Mouse (Mus musculus): Measurements from ENCODE around the gene 1700102P08Rik. TPM values are rescaled to one million over a fixed set of nuclear protein-coding genes. Genes with fewer than 3 reads are reported as not detected.
A peak's percentile ranks its signal among the peaks of the same experiment; 100 is the strongest.

1700102P08Rik gene
- total RNA-seq, 2 experiments from 2014 or later = 0.73 to 0.78 TPM

DNA sequence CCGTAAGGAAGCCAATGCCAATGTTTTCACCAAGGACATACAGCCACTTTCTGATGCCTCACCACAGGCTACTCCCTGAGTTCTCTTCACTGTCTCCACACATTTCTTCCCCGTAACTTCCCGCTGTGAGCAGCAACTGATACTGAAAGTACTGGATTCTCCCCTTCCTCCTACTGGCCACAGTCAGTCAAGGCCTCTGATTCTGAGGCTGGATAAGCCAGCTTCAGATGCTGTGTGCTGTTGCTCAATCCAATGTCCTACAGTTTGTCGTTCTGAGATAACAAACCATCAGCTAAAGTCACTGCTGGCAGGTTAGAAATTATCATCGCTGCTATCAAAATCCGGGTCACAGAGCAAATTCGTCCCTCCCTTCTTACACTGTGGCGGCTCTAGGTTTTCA is 11.8 kb downstream of the 1700102P08Rik start:
- DNase-seq (ENCODE audit: low spot score) = no peak
- intact Hi-C loops (cut with DNase I) = no loop called here

DNA sequence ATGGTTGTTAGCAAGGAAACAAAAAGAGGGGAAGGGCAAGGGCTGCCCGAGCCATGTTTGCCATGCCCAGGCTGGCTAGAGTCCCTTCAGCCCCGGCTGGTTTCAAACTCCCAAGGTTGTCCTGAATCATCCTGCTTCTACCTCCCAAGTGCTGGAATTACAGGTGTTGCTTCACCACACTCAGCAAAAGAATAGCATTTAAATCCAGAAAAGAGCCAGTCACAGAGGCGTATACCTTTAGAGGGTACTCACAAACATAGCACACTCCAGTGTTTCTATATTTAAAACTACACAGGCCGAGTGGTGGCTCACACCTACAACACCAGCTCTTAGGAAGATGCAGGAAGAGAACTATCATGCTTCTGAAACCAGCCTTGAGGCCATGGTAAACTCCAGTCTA is 16.9 kb downstream of the 1700102P08Rik start:
- intact Hi-C loops (cut with DNase I) = no loop called here

DNA sequence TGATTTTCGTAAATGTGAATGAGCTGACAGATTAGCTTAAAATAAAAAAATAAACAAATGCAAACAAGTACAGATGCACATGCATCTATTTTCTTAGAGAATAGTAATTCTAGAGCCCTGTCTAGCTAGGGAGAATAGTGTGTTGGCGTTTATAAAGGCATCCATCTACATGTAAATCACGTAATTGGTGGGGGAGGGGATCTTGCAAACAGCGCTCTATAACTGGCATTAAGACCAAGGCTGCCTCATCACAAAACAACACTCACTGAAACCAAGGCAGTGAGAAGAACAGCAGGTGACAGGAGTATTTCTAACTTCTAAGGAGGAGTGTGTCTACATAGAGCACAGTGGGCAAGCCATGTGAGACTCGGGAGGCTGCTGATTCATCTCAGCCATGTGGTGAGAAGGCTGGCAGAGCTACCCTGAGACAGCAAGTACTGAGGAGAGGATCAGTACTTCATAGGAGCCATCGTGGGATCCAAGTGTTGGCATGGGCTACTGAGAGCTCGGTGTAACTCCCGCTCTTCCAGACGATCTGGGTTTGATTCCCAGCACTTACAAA is 18.9 kb downstream of the 1700102P08Rik start:
- intact Hi-C loops (cut with DNase I) = no loop called here
- no peak for DNase-seq (ENCODE audit: low spot score)

More for the DNA sequence above, 16.9 kb downstream of the 1700102P08Rik start:
- DNase-seq (ENCODE audit: low spot score) = no peak

DNA sequence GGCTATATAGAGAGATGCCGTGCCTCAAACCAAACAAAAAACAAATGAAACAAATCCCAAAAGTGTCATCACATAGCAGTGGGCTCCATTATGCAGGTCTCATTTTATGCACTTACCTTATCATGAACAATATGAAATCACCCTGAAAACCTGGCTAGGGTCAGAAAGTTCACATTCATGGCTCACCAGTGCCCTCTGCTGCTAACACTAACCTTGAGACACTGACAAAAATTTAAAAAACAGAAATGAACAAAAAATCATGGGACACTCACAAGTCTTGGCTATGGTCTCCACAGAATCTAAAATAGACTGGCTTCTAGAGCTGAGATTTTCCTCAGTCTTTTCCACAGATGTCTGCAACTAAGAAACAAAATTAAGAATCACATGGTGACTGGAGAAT is 19.6 kb downstream of the 1700102P08Rik start:
- intact Hi-C loops (cut with DNase I) = no loop called here
- no peak for DNase-seq (ENCODE audit: low spot score)

DNA sequence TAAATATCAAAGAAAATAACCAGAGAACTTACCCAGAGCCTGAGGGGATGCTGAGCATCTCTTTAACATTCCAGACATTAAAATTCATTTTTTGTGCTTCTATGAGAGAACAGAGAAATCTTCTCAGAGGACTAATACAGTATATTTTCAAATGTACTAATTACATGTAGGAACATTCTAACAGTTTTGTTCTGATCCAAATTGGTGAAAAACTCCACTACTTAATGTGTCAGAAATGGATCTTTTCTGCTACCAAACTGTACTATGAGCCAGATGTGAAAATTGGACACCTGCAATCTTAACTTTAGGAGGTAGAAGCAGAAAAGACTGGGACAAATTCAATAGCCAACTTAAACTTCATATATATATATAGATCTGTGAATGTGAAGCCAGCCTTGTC is 35.8 kb downstream of the 1700102P08Rik start, which contains the start of gene Ccdc36:
Ccdc36 (minus strand) TSS at position 101 of the 400 bp plus-strand sequence.
- DNase-seq (ENCODE audit: low spot score) = no peak
- intact Hi-C loops (cut with DNase I) = no loop called here

DNA sequence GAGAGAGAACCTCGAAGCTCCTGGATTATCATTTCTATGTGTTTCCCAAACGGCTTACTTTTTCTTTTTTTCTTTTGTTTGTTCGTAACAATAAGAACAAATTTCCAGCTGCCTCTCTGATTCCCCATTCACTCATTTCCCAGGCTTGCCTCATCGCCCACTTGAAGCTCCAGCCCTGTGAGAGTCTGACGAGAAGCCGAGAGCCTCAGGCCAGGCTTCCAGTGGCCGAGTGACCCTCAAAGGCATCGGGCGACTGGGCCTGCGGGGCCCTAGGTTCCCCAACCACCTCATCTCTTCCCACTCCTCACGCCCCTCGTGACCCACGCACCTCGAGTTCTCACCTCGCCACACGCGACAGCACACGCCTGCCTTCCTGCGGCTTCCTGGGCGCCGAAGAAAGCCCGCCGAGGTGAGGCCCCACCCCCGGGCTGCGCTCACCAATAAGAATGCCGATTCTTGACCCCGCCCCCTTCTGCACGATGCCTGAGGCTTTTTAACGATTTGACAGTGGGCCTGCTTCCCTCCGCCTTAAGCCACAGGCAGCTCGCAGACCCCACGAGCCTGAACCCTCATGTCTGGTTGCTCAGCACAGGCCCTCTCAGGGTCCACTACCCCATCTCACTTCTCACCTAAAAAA is 38.9 kb downstream of the 1700102P08Rik start:
- DNase-seq (ENCODE audit: low spot score) = no peak
- intact Hi-C loops (cut with DNase I) = no loop called here

DNA sequence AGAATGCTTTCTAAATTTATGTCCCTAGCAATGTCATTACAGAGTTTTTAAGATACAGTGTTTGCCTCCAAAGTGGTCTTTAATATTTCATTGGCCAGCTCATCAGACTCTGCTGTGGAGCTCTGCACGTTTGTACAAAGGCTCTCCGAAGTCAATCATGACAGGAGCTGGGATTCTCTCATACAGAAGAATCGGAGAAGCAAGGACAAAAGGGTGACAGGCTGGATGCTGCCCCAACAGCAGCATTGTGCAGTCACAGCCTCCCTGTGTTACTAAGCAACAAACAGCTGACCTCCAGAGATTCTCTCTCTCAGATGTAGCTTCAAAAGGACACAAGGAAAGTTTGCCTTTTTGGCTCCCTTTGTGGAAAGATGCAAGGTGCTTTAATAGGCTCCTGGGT is 43.6 kb downstream of the 1700102P08Rik start, which contains the start of gene BC048562:
BC048562 (plus strand) TSS at position 301 of the 400 bp plus-strand sequence.
- no peak for DNase-seq (ENCODE audit: low spot score)
- intact Hi-C loops (cut with DNase I) = no loop called here

DNA sequence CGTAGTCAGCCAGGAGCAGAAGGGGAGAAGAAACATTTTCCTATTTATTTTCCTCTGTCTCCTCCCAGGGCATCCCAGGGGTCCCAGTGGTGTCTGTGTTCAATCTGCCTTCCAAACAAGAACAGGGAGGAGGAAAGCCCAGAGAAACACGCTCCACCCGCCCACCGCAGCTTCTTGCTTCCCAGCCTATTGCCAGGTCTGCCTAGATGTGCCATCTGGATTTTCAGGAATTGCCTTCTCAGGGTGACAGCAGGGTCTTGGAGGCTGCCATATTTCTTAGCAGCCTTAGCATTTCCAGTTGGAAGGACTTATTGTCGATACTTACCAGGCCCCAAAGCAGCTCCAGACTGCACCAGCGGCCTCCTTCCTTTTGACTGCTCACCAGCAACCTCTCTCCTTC is 46.6 kb downstream of the 1700102P08Rik start:
- no peak for DNase-seq (ENCODE audit: low spot score)
- intact Hi-C loops (cut with DNase I) = no loop called here

DNA sequence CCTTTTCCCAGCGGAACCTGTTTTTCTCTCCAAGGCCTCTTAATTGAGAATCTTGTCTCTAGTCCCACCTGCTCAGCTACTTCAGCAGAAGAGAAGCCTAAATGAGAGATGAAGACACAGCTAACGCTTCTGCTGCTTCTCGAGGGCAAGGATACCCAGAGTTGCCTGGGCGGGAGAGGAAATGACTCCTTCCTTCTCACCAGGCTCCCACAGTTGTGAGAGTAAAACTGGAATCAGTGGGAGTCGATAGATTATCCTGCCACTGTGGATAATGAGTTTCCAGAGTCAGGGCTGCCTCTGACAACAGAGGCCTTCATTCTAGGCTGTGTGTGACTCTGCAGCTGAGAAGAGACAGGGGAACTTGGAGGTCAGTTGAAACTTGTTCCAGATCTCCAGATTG is 47.9 kb downstream of the 1700102P08Rik start:
- no peak for DNase-seq (ENCODE audit: low spot score)
- intact Hi-C loops (cut with DNase I) = no loop called here

DNA sequence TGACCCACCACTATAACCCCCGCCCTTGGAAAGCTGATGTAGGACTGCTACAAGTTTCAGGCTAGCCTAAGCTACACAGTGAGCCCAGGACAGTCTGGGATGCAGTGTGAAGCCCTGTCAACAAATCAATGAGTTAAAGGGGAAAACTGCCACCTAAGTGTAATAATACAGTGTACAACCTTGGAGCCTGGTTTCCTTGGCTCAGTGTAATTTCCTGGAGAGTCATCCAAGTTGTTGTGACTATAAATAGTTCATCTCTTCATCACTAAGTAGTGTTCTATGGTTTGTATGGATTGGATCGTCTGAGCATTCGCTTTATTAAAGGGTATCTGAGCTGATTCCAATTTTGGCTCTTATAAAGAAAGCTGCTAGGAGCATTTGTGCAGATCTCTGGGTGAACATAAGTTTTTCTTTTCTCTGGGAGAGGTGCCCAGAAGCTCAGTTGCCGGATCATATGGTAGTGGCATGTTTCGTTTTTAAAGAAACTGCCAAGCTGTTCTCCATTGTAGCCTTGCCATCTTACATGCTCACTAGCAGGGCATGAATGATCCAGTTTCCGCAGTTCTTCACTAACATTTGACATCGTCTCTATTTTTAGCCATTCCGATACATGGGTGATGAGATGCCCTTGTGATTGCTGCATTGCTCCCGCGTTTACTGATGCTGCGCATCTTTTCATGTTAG is 48.8 kb downstream of the 1700102P08Rik start:
- intact Hi-C loops (cut with DNase I) = no loop called here
- DNase-seq (ENCODE audit: low spot score) = no peak

DNA sequence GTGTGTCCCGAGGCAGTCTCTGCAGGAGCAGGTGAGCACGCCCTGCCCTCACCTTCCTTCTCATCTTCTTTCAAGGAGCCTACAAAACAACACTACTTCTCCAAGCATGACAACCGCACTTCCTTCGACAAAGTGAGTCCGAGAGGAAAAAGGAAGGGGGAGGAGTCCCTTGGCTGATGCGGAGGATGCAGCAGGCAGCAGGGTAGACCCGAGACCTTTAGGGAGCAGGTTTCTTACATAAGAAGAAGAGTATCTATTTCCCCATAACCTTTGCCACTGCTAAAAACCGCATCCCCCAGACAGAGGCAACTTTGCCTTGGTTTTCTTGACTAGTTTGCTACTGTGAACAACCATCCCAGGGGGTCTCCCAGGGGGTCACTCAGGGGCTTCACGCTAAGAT is 52.5 kb downstream of the 1700102P08Rik start:
- DNase-seq (ENCODE audit: low spot score) = no peak
- intact Hi-C loops (cut with DNase I) = no loop called here

DNA sequence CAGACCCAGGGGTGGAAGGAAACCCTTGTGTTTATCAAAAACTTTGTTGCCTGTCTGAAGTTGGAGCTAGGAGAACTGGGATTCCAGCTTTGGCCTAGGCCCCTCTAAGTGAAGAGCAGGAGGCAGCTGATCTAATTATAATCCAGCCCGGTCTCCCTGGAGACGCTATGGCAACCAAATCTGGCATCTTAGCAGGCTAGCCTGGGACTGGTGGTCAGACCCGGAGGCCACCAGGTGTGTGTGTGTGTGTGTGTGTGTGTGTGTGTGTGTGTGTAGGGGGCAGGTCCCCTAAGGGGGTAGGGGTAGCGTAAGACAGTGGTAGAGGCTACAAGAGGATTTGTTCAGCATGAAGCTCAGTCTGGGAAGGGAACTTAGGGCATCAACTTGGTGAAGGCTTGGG is 57.3 kb downstream of the 1700102P08Rik start:
- intact Hi-C loops (cut with DNase I) = loop anchor here (5.0 kb wide), 1 partner anchor 53 kb away; no protein-coding TSS in a partner anchor
- DNase-seq (ENCODE audit: low spot score) = no peak

DNA sequence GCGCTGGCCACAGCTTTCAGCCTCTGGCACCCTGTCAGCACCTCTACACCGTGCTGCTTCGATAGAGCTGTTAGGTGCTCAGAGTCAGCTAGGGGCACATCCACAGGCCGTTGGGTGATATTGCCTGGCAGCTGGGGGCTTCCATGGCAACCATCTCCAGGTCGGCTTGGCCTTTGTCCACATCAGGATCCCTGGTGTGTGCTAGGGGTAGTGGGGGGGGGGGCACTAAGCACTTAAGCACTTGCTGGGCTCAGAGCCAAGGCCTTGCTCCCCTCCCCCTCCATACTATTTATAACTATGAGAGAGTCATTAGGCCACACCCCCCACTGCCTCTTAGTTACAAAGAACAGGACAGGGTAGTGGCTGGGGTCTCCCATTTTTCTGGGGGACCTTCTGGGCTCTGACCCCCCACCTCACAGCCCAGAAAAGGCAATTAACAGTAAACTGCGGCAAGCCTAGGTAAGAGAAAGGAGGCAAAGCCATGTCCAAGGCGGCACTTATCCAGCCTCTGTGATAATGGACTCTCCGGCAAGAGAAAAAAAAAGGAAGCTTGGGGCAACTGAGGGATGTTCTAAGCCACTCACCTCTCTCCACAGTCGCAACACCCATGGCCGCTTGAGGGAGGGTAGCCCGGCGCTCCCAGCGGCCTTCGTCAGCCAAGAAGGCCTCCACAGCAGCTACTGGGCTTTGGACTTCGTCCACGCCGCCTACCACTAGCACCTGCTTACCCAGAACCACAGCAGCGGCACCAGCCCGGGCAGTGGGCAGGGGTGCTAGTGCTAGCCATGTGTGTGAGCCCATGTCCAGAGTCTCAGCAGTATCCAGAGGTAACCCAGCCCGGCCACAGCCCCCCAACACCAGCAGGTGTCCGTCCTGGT is 57.9 kb downstream of the 1700102P08Rik start:
- intact Hi-C loops (cut with DNase I) = loop anchor here (5.0 kb wide), 1 partner anchor 53 kb away; no protein-coding TSS in a partner anchor
- DNase-seq (ENCODE audit: low spot score) = no peak

DNA sequence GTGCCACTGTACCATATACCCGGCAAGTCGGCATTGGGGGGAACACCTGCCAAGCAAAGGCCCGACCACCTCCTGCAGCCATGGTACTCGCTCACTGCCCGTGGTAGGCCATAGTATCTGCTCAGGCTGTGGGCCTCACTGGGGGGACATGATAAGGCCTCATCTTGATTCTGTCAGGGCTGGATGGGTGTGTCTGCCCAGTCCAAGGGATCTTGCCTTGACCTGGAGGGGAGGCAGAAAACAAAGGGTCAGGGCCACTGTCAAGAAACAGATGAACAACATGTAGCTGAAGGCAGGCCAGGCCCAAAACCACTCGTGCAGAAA is 58.5 kb downstream of the 1700102P08Rik start:
- intact Hi-C loops (cut with DNase I) = loop anchor here (5.0 kb wide), 1 partner anchor 54 kb away; no protein-coding TSS in a partner anchor
- DNase-seq (ENCODE audit: low spot score) = no peak

DNA sequence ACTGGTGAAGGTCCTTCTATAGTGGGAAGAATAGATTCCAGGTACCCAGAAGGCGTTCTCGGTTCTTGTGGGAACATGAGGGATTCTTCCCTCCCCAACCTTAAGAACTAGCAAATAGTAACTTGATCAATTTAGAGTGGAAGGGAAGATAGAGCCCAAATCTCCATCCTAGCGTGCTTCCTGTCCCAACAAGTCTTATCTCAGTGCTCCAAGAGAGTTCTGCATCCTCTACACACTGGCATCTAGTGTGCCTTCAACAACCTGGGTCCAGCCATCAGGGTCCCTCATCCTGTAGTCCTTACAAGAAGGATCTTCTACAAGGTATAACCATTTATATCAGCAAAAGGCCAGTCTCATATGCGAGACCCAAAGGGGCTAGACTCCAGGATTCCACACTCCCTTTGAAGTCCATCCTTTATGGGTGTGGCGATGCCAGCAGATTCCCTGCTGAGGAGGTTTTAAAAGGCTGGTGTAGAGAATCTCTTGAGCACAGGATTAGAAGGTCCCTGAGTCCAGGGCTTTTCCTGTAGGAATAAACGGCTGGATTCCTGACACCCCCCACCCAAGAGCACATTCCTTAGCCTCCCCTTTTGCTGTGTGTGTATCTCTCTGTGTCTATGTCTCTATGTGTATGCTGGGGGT is 59.0 kb downstream of the 1700102P08Rik start:
- no peak for DNase-seq (ENCODE audit: low spot score)
- intact Hi-C loops (cut with DNase I) = loop anchor here (5.0 kb wide), 1 partner anchor 54 kb away; no protein-coding TSS in a partner anchor

DNA sequence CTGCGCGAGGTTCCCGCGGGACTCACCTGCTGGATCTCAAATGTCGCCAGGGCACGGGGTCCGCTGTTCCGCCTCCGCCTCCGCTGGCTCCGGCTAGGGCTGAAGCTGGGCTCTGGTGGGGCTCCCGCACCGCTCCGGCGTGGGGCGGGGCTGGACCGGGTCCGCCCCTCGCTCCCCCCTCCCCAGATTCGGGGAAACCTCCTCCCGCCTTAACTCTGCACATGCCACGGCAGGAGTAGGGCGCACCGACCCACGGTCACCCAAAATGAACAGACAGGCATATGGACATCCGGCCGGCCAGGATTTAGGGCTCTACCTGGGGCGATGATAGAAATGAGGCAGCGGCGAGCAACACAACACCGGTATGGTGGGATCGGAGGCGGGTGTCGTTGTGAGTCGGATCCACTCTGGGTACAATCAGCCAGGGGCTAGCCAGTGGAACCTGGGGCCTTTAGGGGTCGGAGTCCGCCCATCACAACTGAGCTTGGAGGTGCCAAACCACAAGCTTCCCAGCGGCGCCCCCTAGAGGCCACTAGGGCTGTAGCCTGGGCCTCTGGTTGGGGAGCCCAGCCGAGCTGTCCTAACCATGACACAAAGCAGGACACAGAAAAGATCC is 59.8 kb downstream of the 1700102P08Rik start:
- intact Hi-C loops (cut with DNase I) = loop anchor here (5.0 kb wide), 1 partner anchor 55 kb away; no protein-coding TSS in a partner anchor
- peak; percentile 68 for DNase-seq (ENCODE audit: low spot score)

DNA sequence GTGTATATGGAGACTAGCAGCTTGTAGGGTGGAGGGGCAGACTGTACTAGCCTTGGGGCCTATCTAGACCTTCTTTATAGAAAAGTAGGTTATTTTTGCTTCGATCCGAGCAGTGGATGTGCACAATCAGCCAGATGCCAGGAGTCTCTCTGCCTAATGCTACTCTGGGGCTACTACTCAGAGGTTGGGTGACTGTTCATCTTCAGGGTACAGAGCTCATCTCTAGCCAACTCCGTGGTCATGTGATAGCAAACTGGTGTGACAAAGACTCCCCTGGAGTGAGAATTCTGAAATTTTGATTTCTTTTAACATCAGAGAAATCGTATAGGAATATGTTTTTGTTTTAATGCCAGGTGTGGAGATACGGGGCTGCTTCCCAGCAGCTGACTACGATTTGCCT is 60.3 kb downstream of the 1700102P08Rik start:
- DNase-seq (ENCODE audit: low spot score) = no peak
- intact Hi-C loops (cut with DNase I) = loop anchor here (5.0 kb wide), 1 partner anchor 56 kb away; no protein-coding TSS in a partner anchor

DNA sequence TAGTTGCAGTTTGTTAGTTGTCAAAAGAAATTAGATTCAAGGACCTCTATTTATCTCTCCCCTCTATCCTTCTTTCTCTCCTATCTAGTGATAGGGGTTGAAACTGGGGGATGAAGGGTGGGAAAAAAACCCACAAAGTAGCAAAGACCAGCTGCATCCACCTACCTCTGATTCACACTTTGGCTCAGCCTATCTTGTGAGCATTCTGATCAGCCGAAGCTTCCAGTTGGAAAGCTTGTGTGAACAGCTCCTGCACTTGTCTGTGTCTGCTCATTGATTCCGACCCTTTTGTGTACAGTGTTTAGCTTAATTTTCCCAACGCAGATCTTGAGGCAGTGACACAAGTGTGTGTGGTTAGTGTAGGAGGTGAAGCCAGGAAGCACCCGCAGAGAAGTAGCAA is 60.9 kb downstream of the 1700102P08Rik start:
- intact Hi-C loops (cut with DNase I) = loop anchor here (5.0 kb wide), 1 partner anchor 56 kb away; no protein-coding TSS in a partner anchor

DNA sequence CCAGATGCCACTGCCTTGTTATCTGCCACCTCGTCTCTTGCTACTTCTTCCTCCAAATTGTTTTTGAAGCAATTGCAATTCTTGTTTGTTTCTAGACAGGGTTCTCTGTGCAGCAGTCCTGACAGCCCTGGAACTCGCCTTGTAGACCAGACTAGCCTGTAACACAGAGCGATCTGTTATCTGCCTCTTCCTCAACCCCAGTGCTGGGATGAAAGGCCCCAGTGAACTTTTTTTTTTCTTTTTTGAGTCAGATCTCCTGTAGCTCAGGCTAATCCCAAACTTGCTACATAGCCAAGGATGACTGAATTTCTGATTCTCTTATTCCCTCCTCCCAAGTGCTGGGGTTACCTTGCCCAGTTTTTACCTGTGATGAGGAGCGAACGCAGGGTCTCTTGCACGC is 61.8 kb downstream of the 1700102P08Rik start:
- intact Hi-C loops (cut with DNase I) = loop anchor here (5.0 kb wide), 1 partner anchor 57 kb away; no protein-coding TSS in a partner anchor
- DNase-seq (ENCODE audit: low spot score) = no peak

More for the DNA sequence above, 60.9 kb downstream of the 1700102P08Rik start:
- DNase-seq (ENCODE audit: low spot score) = no peak
